Mouse (Mus musculus) spleen, adult 2 months (tissue): ENCODE results near the gene Nop2.

Experiments
- CTCF ChIP-seq: fragments of 200-500 bp; IDR thresholded peaks from 2 replicates; pipeline ENCODE4 v1.5.1; 2011; ENCODE audit warnings: mild to moderate bottlenecking, inconsistent platforms; ENCODE audit not compliant: insufficient read depth, insufficient read length, insufficient replicate concordance; ENCODE audit errors: extremely low read depth
- POLR2A ChIP-seq: fragments of 200-500 bp; IDR thresholded peaks from 2 replicates; pipeline ENCODE4 v1.6.1; 2011; ENCODE audit warnings: low read depth, low read length, inconsistent platforms

GRCm38 (mm10) chr6:125158944-125159492, 27.3 kb downstream of the Nop2 start:
- TF ChIP-seq CTCF, result no peak
- no peak for TF ChIP-seq POLR2A
